22 mouse cellular contexts compared by ENCODE assay signal in genomic region chr2:167142282-167142681, GRCm38 (mm10). TPM values are rescaled to one million over a fixed set of nuclear protein-coding genes. Genes with fewer than 3 reads are reported as not detected.
DNase-seq lines count a peak whose midpoint lies in the region; ATAC-seq and TF ChIP-seq lines count a peak whose summit lies in the region.
"Had no signal": no experiment of that assay in that cellular context is flagged by ENCODE, and none has a peak within 500 bp of the region (broad histone marks: within the 10 kb centered on the region; RNA-seq: fewer than 3 reads in every experiment).

No protein-coding gene starts in this region.

- H3K9ac ChIP-seq in heart, embryonic 12.5 days = no peak overlapping the region
- no peak overlapping the region for H3K9ac ChIP-seq in heart, embryonic 11.5 days (ENCODE audit: low read depth, low read length)
- no peak overlapping the region for H3K9ac ChIP-seq in liver, embryonic 14.5 days (replicated peaks)
- H3K9ac ChIP-seq in forebrain, embryonic 15.5 days (replicated peaks) = no peak overlapping the region
- H3K9ac ChIP-seq: hindbrain, embryonic 12.5 days had no signal

- TF ChIP-seq CTCF in liver, embryonic 14.5 days (IDR thresholded peaks at IDR 0.05; ENCODE audit: low read depth) = no peak

- DNase-seq in liver, embryonic 14.5 days (ENCODE audit: low read depth in 3 of 3, low spot score in 3 of 3) = no peak
- no peak for DNase-seq in liver
- peak; percentile 9 for DNase-seq in c-Kit-positive CD71-positive TER-119-positive erythroid progenitor cells, embryonic 14.5 days (ENCODE audit: low spot score)
- DNase-seq in thymus, postnatal 14 days = no peak
- DNase-seq: adrenal gland, postnatal 14 days; cerebellum, adult 18-20 months; cerebellum, adult 9-11 months; cerebellum, postnatal 36 days; gastrocnemius, adult 2 months; gastrocnemius, postnatal 25 days; heart, postnatal 10 days; heart, postnatal 4 days had no signal

- no peaks in the 10 kb centered on the region for H3K36me3 ChIP-seq in heart, embryonic 12.5 days
- no peaks in the 10 kb centered on the region for H3K36me3 ChIP-seq in heart, embryonic 11.5 days (ENCODE audit: control insufficient read depth, insufficient read depth, low read length)
- no peaks in the 10 kb centered on the region for H3K36me3 ChIP-seq in liver, embryonic 14.5 days (replicated peaks; ENCODE audit: control insufficient read depth, insufficient read depth, low read depth)
- H3K36me3 ChIP-seq in forebrain, embryonic 15.5 days = no peaks in the 10 kb centered on the region
- H3K36me3 ChIP-seq: hindbrain, embryonic 12.5 days had no signal

- H3K4me2 ChIP-seq in heart, embryonic 12.5 days = no peak overlapping the region
- no peak overlapping the region for H3K4me2 ChIP-seq in heart, embryonic 11.5 days
- H3K4me2 ChIP-seq in liver, embryonic 14.5 days (ENCODE audit: low read depth) = peak overlapping the region; percentile 18
- no peak overlapping the region for H3K4me2 ChIP-seq in forebrain, embryonic 15.5 days (replicated peaks)
- H3K4me2 ChIP-seq: hindbrain, embryonic 12.5 days had no signal

- no peak overlapping the region for H3K4me3 ChIP-seq in heart, embryonic 12.5 days
- no peak overlapping the region for H3K4me3 ChIP-seq in heart, embryonic 11.5 days (ENCODE audit: low read depth, low read length)
- H3K4me3 ChIP-seq in liver, embryonic 14.5 days (ENCODE audit: insufficient read depth in 1 of 2, low read depth in 2 of 2, low read length in 2 of 2) = no peak overlapping the region
- H3K4me3 ChIP-seq in forebrain, embryonic 15.5 days = no peak overlapping the region
- H3K4me3 ChIP-seq: gastrocnemius, adult 2 months; hindbrain, embryonic 12.5 days had no signal

- TF ChIP-seq EP300 in liver, embryonic 14.5 days (IDR thresholded peaks at IDR 0.05; ENCODE audit: low read depth) = no peak

- H3K27ac ChIP-seq in heart, embryonic 12.5 days (ENCODE audit: poor library complexity, severe bottlenecking) = no peak overlapping the region
- H3K27ac ChIP-seq in heart, embryonic 11.5 days (ENCODE audit: low read depth, low read length) = no peak overlapping the region
- no peak overlapping the region for H3K27ac ChIP-seq in liver, embryonic 14.5 days
- no peak overlapping the region for H3K27ac ChIP-seq in forebrain, embryonic 15.5 days (replicated peaks)
- H3K27ac ChIP-seq: gastrocnemius, adult 2 months; hindbrain, embryonic 12.5 days had no signal

- WGBS in heart, embryonic 12.5 days = 92% methylated on average over 3 of the region's 3 CpGs
- 84% methylated on average over 3 of the region's 3 CpGs for WGBS in heart, embryonic 11.5 days (ENCODE audit: insufficient replicate concordance)
- 67% methylated on average over 3 of the region's 3 CpGs for WGBS in liver, embryonic 14.5 days (ENCODE audit: insufficient replicate concordance)
- WGBS in forebrain, embryonic 15.5 days = 84% methylated on average over 3 of the region's 3 CpGs

- peaks cover 30% of the 10 kb centered on the region for H3K27me3 ChIP-seq in heart, embryonic 12.5 days (replicated peaks)
- peaks cover 21% of the 10 kb centered on the region for H3K27me3 ChIP-seq in heart, embryonic 11.5 days (ENCODE audit: control insufficient read depth, insufficient read depth, low read length)
- H3K27me3 ChIP-seq in liver, embryonic 14.5 days (ENCODE audit: control insufficient read depth, insufficient read depth, low read length) = peaks cover 10% of the 10 kb centered on the region
- H3K27me3 ChIP-seq in forebrain, embryonic 15.5 days = no peaks in the 10 kb centered on the region
- H3K27me3 ChIP-seq: Patski had no signal

- ATAC-seq in heart, embryonic 12.5 days (ENCODE audit: insufficient number of reproducible peaks, low FRiP score) = 0 out of 2 replicates have a peak, but pooled peaks have one; percentile 65
- ATAC-seq in heart, embryonic 11.5 days (replicated peaks; ENCODE audit: insufficient number of reproducible peaks, low FRiP score, low TSS enrichment) = no peak; the same call in 1 of the 2 replicates
- ATAC-seq in liver, embryonic 14.5 days (ENCODE audit: insufficient read depth) = peak; percentile 40; the same call in 1 of the 2 replicates
- ATAC-seq in megakaryocyte-erythroid progenitor cell, adult 5-6 weeks (replicated peaks; ENCODE audit: low FRiP score, low TSS enrichment, poor library complexity, severe bottlenecking) = peak; percentile 13; the same call in 1 of the 2 replicates
- ATAC-seq in forebrain, embryonic 15.5 days (replicated peaks) = no peak
- ATAC-seq: activated CD4-positive, CD25-positive, alpha-beta regulatory T cell, adult 4 months; forebrain, embryonic 16.5 days; hindbrain, embryonic 16.5 days; Patski had no signal

- H3K9me3 ChIP-seq in heart, embryonic 12.5 days (replicated peaks) = no peaks in the 10 kb centered on the region
- no peaks in the 10 kb centered on the region for H3K9me3 ChIP-seq in heart, embryonic 11.5 days (replicated peaks; ENCODE audit: control insufficient read depth, low read length)
- H3K9me3 ChIP-seq in liver, embryonic 14.5 days (ENCODE audit: control insufficient read depth, low read length) = no peaks in the 10 kb centered on the region
- no peaks in the 10 kb centered on the region for H3K9me3 ChIP-seq in forebrain, embryonic 15.5 days
- H3K9me3 ChIP-seq: hindbrain, embryonic 12.5 days had no signal

- peaks cover 6% of the 10 kb centered on the region for H3K4me1 ChIP-seq in heart, embryonic 12.5 days (replicated peaks)
- peaks cover 4% of the 10 kb centered on the region; the same call in 1 of the 2 replicates for H3K4me1 ChIP-seq in heart, embryonic 11.5 days (ENCODE audit: control insufficient read depth, insufficient read depth, low read length)
- peaks cover 12 to 15% of the 10 kb centered on the region in 2 experiments for H3K4me1 ChIP-seq in liver, embryonic 14.5 days (replicated peaks; ENCODE audit: control insufficient read depth in 2 of 2, insufficient read depth in 2 of 2, low read length in 1 of 2)
- H3K4me1 ChIP-seq in forebrain, embryonic 15.5 days = peaks cover 17% of the 10 kb centered on the region

RNA-seq across cellular contexts. Expression of gene Kcnb1, which starts 47.7 kb away (rescaled TPM):
- polyA plus RNA-seq in heart, embryonic 12.5 days (2016; fragmentation: Nextera tagmentation; extraction: Ambion mirVana) = 0.24 and 0.30 TPM in 2 replicates
- polyA plus RNA-seq in heart, embryonic 11.5 days (2014; fragmentation: Nextera tagmentation; extraction: Ambion mirVana) = 0.10 and 0.16 TPM in 2 replicates
- polyA plus RNA-seq in liver, embryonic 14.5 days (2012; rRNA removed) = 0.12 and 0.15 TPM in 2 replicates
- 0.03 and 0.08 TPM in 2 replicates for polyA plus RNA-seq in liver, embryonic 14.5 days (2014; fragmentation: Nextera tagmentation; extraction: Ambion mirVana)
- 0.35 and 1.4 TPM in 2 replicates for total RNA-seq in megakaryocyte-erythroid progenitor cell, adult 5-6 weeks (2014; fragmentation: Nextera tagmentation)
- total RNA-seq in megakaryocyte-erythroid progenitor cell, adult 5-6 weeks (2017) = 0.04 TPM in 1 of 2 replicates, not detected in the other
- 2.2 and 2.4 TPM in 2 replicates for polyA plus RNA-seq in forebrain, embryonic 15.5 days (2015; fragmentation: Nextera tagmentation; extraction: Ambion mirVana)
- polyA plus RNA-seq: C2C12 had no signal

Comparison
In these comparisons a context has a peak if more than half of its experiments do, and no peak if none do; other contexts are left out.
1. ATAC-seq: peak in heart, embryonic 12.5 days (single experiment), liver, embryonic 14.5 days (single experiment) and megakaryocyte-erythroid progenitor cell, adult 5-6 weeks (single experiment); none in heart, embryonic 11.5 days (single experiment) and forebrain, embryonic 15.5 days (single experiment).